Mouse (Mus musculus): ENCODE measurements around the gene Cdc6. TPM values are rescaled to one million over a fixed set of nuclear protein-coding genes. Genes with fewer than 3 reads are reported as not detected.

The Cdc6 gene
- polyA plus RNA-seq, 1 experiment from 2014 or later = 38.0 TPM

- peaks cover 53% of the 10 kb centered on the region for H3K4me1 ChIP-seq
- H3K4me2 ChIP-seq = no peak overlapping the region
- peak overlapping the region; percentile 95 for H3K27ac ChIP-seq
- no peaks in the 10 kb centered on the region for H3K9me3 ChIP-seq
- peaks cover 23% of the 10 kb centered on the region for H3K36me3 ChIP-seq (replicated peaks)
- 0 out of 2 replicates have a peak overlapping the region, but pooled peaks have one; percentile 7 for H3K9ac ChIP-seq
- H3K27me3 ChIP-seq = no peaks in the 10 kb centered on the region
- 76% methylated on average over 23 of the region's 23 CpGs for WGBS
- H3K4me3 ChIP-seq (replicated peaks) = no peak overlapping the region
- ATAC-seq (ENCODE audit: low FRiP score) = no peak
These were observed 63.9 kb downstream of the Cdc6 start for GRCm38 (mm10) chr11:98971316-98972031.

DNA sequence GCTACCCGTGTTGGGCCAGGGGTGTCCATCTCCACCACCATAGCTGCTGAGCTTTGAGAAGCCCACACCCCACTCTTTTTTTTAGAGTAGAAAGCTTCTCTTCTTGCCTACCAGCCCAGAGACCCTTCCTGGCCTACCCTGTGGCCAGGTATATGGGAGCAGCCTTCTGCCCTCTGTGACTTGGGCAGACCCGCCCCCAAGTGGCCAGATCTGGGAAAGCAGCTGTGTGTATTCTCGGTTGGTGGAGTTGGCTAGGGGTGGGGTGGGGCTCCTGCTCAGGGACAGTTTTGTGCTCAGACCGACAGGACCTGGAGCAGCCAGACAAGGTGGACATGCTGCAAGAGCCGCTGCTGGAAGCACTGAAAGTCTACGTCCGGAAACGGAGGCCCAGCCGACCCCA, 64.6 kb downstream of the Cdc6 start:
- Histone ChIP-seq H3K27ac (no peak overlapping the region), H3K4me2 (no peak overlapping the region), H3K4me1 (peaks cover 46% of the 10 kb centered on the region), H3K9me3 (no peaks in the 10 kb centered on the region), H3K9ac (no peak overlapping the region), H3K36me3 (replicated peaks) (peaks cover 23% of the 10 kb centered on the region), H3K4me3 (replicated peaks) (no peak overlapping the region), H3K27me3 (no peaks in the 10 kb centered on the region)
- peak; percentile 6; the same call in 1 of the 2 replicates for ATAC-seq (ENCODE audit: low FRiP score)
- 51% methylated on average over 9 of the region's 9 CpGs for WGBS

DNA sequence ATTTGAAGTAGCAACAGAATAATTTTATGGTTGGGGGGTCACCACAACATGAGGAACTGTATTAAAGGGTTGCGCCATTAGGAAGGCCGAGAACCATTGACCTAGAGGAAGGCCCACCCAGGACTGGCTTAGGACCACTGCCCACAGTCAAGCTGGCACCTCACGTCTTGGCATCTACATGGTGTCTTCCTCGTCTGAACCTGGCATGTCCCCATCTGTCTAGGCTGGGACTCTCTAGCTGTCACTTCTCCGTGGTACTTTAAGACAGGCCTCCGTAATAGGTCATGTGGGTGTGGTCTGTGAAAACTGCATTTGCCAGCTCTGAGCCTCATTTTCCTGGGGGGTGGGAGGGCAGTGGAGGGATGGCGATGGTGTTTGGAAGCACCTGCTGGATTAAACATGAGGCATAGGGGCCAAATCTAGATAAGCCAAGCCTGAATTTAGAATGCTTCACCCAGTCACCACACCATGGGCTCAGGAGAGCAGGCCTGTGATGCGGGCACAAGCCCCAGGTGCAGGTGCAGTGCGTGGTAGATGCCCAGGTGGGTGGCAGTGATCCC, 65.3 kb downstream of the Cdc6 start:
- peaks cover 39% of the 10 kb centered on the region for H3K4me1 ChIP-seq
- no peaks in the 10 kb centered on the region for H3K9me3 ChIP-seq
- peaks cover 23% of the 10 kb centered on the region for H3K36me3 ChIP-seq (replicated peaks)
- ATAC-seq (ENCODE audit: low FRiP score) = no peak
- WGBS = 88% methylated on average over 9 of the region's 9 CpGs
- H3K4me3 ChIP-seq (replicated peaks) = no peak overlapping the region
- H3K27ac ChIP-seq = no peak overlapping the region
- no peaks in the 10 kb centered on the region for H3K27me3 ChIP-seq
- H3K4me2 ChIP-seq = no peak overlapping the region
- H3K9ac ChIP-seq = no peak overlapping the region

Other genes with a start within 250 kb of the Cdc6 start
- gene Gsdma, start 243.4 kb upstream of the Cdc6 start, polyA plus RNA-seq (2016; fragmentation: Nextera tagmentation; extraction: Ambion mirVana) = not detected in 2 replicates
- gene Psmd3, start 225.2 kb upstream of the Cdc6 start, polyA plus RNA-seq (2016; fragmentation: Nextera tagmentation; extraction: Ambion mirVana) = 234 and 239 TPM in 2 replicates
- 0.14 TPM in 1 of 2 replicates, not detected in the other for gene Csf3, start 206.5 kb upstream of the Cdc6 start, polyA plus RNA-seq (2016; fragmentation: Nextera tagmentation; extraction: Ambion mirVana)
- 88.1 and 95.0 TPM in 2 replicates for gene Med24, start 178.4 kb upstream of the Cdc6 start, polyA plus RNA-seq (2016; fragmentation: Nextera tagmentation; extraction: Ambion mirVana)
- 53.4 and 59.8 TPM in 2 replicates for gene Thra, start 167.2 kb upstream of the Cdc6 start, polyA plus RNA-seq (2016; fragmentation: Nextera tagmentation; extraction: Ambion mirVana)
- 2.1 and 2.2 TPM in 2 replicates for gene Nr1d1, start 132.5 kb upstream of the Cdc6 start, polyA plus RNA-seq (2016; fragmentation: Nextera tagmentation; extraction: Ambion mirVana)
- gene Msl1, start 112.3 kb upstream of the Cdc6 start, polyA plus RNA-seq (2016; fragmentation: Nextera tagmentation; extraction: Ambion mirVana) = 39.3 and 39.9 TPM in 2 replicates
- gene Casc3, start 102.9 kb upstream of the Cdc6 start, polyA plus RNA-seq (2016; fragmentation: Nextera tagmentation; extraction: Ambion mirVana) = 63.2 and 67.4 TPM in 2 replicates
- gene Rapgefl1, start 71.0 kb upstream of the Cdc6 start, polyA plus RNA-seq (2016; fragmentation: Nextera tagmentation; extraction: Ambion mirVana) = 1.5 and 1.6 TPM in 2 replicates
- 4.8 and 5.2 TPM in 2 replicates for gene Wipf2, start 44.2 kb upstream of the Cdc6 start, polyA plus RNA-seq (2016; fragmentation: Nextera tagmentation; extraction: Ambion mirVana)
- gene Rara, start 20.0 kb downstream of the Cdc6 start, polyA plus RNA-seq (2016; fragmentation: Nextera tagmentation; extraction: Ambion mirVana) = 14.0 and 16.4 TPM in 2 replicates
- 0.24 and 0.47 TPM in 2 replicates for gene Gjd3, start 75.2 kb downstream of the Cdc6 start, polyA plus RNA-seq (2016; fragmentation: Nextera tagmentation; extraction: Ambion mirVana)
- 355 and 367 TPM in 2 replicates for gene Top2a, start 116.4 kb downstream of the Cdc6 start, polyA plus RNA-seq (2016; fragmentation: Nextera tagmentation; extraction: Ambion mirVana)
- 214 and 247 TPM in 2 replicates for gene Igfbp4, start 133.4 kb downstream of the Cdc6 start, polyA plus RNA-seq (2016; fragmentation: Nextera tagmentation; extraction: Ambion mirVana)
- 0.04 and 0.29 TPM in 2 replicates for gene Tns4, start 181.5 kb downstream of the Cdc6 start, polyA plus RNA-seq (2016; fragmentation: Nextera tagmentation; extraction: Ambion mirVana)
- 0.19 TPM in 1 of 2 replicates, not detected in the other for gene Ccr7, start 247.3 kb downstream of the Cdc6 start, polyA plus RNA-seq (2016; fragmentation: Nextera tagmentation; extraction: Ambion mirVana)